In the genomic region with DNA sequence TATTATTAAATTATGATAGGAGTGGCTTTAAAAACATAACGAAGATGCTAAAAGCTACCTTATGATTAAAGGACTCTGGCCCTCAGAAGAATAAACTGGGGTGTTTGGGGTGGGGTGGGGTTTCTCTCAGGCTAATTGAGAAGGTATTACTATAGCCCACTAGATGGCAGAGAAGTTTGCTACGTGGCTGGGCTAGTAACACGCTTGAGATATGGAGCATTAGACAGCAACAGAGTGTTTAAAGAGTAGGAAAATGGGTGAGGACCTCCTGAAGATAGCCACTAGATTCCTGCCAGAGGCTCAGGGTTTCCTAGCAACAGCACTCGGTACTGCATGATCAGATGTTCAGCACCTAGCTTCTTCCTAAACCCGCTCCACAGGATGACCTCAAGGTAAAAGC, we compare ENCODE assay signal across 16 mouse cellular contexts.
A peak's percentile ranks its signal among the peaks of the same experiment; 100 is the strongest.
DNase-seq lines count a peak whose midpoint lies in the region; ATAC-seq and TF ChIP-seq lines count a peak whose summit lies in the region.
"Had no signal": no experiment of that assay in that cellular context is flagged by ENCODE, and none has a peak within 500 bp of the region (broad histone marks: within the 10 kb centered on the region; RNA-seq: fewer than 3 reads in every experiment).

No protein-coding gene starts in this region.

- in situ Hi-C loops in Patski (cut with MboI; ENCODE audit: low pct_unique_long_range_greater_than_20kb) = loop anchor here (10.0 kb wide), 1 partner anchor 380 kb away; no protein-coding TSS in a partner anchor

- no peak for TF ChIP-seq CTCF in liver, postnatal 0 days (IDR thresholded peaks at IDR 0.05; ENCODE audit: low read depth)
- TF ChIP-seq CTCF in Patski (IDR thresholded peaks at IDR 0.05) = peak; percentile 14
- TF ChIP-seq CTCF in cerebellum, adult 2 months (IDR thresholded peaks at IDR 0.05; ENCODE audit: borderline replicate concordance, insufficient read depth, low read depth, low read length) = no peak

- no peak overlapping the region for H3K27ac ChIP-seq in liver, embryonic 11.5 days (ENCODE audit: low read depth, low read length)
- no peak overlapping the region for H3K27ac ChIP-seq in liver, postnatal 0 days (ENCODE audit: low read depth)
- no peak overlapping the region for H3K27ac ChIP-seq in midbrain, embryonic 14.5 days (replicated peaks; ENCODE audit: low read depth, low read length)
- no peak overlapping the region for H3K27ac ChIP-seq in cerebellum, adult 2 months (ENCODE audit: insufficient read depth, low read length)
- H3K27ac ChIP-seq: limb, embryonic 13.5 days had no signal

- TF ChIP-seq EP300 in liver, postnatal 0 days (IDR thresholded peaks at IDR 0.05; ENCODE audit: low read depth) = no peak

- no peaks in the 10 kb centered on the region for H3K27me3 ChIP-seq in liver, embryonic 11.5 days (replicated peaks; ENCODE audit: control insufficient read depth, insufficient read depth, low read length)
- no peaks in the 10 kb centered on the region for H3K27me3 ChIP-seq in liver, postnatal 0 days (ENCODE audit: insufficient read depth, low read length)
- peaks cover 87% of the 10 kb centered on the region for H3K27me3 ChIP-seq in Patski
- H3K27me3 ChIP-seq in midbrain, embryonic 14.5 days (ENCODE audit: control insufficient read depth, insufficient read depth, low read length) = no peaks in the 10 kb centered on the region
- H3K27me3 ChIP-seq in cerebellum, adult 2 months (ENCODE audit: control insufficient read depth, insufficient read depth, low read length) = no peaks in the 10 kb centered on the region; the same call in 1 of the 2 replicates
- H3K27me3 ChIP-seq: limb, embryonic 13.5 days had no signal

- WGBS in liver, embryonic 11.5 days = 51% methylated on average over 5 of the region's 5 CpGs
- WGBS in liver, postnatal 0 days (ENCODE audit: insufficient replicate concordance) = 43% methylated on average over 5 of the region's 5 CpGs
- WGBS in midbrain, embryonic 14.5 days = 23% methylated on average over 5 of the region's 5 CpGs
- 35% methylated on average over 5 of the region's 5 CpGs for WGBS in cerebellum, adult 2 months

- no peak overlapping the region for H3K4me3 ChIP-seq in liver, embryonic 11.5 days (ENCODE audit: low read depth, low read length)
- no peak overlapping the region for H3K4me3 ChIP-seq in liver, postnatal 0 days (ENCODE audit: low read depth, low read length)
- H3K4me3 ChIP-seq in midbrain, embryonic 14.5 days (replicated peaks; ENCODE audit: low read depth, low read length) = no peak overlapping the region
- H3K4me3 ChIP-seq in cerebellum, adult 2 months (replicated peaks; ENCODE audit: insufficient read depth, low read depth, low read length) = no peak overlapping the region
- H3K4me3 ChIP-seq: erythroblast, embryonic 14.5 days; limb, embryonic 13.5 days had no signal

- H3K9me3 ChIP-seq in liver, embryonic 11.5 days (ENCODE audit: control insufficient read depth, low read length) = no peaks in the 10 kb centered on the region
- no peaks in the 10 kb centered on the region for H3K9me3 ChIP-seq in liver, postnatal 0 days (ENCODE audit: low read length)
- H3K9me3 ChIP-seq in midbrain, embryonic 14.5 days (ENCODE audit: control insufficient read depth, low read length) = no peaks in the 10 kb centered on the region
- H3K9me3 ChIP-seq: limb, embryonic 13.5 days had no signal

- CTCF ChIA-PET in Patski (lab: Charles Lee) = interaction anchor here (1.2 kb wide), 1 partner anchor 378 kb away, joined by 3 read pairs; no protein-coding TSS in a partner anchor

- H3K36me3 ChIP-seq in liver, embryonic 11.5 days (ENCODE audit: control insufficient read depth, insufficient read depth, low read length) = no peaks in the 10 kb centered on the region
- H3K36me3 ChIP-seq in liver, postnatal 0 days (replicated peaks; ENCODE audit: insufficient read depth, low read length) = no peaks in the 10 kb centered on the region
- no peaks in the 10 kb centered on the region for H3K36me3 ChIP-seq in midbrain, embryonic 14.5 days (ENCODE audit: control insufficient read depth, insufficient read depth, low read length)
- H3K36me3 ChIP-seq: limb, embryonic 13.5 days had no signal

- no peak overlapping the region for H3K9ac ChIP-seq in liver, embryonic 11.5 days (ENCODE audit: low read depth, low read length)
- H3K9ac ChIP-seq in liver, postnatal 0 days (replicated peaks) = no peak overlapping the region
- H3K9ac ChIP-seq in midbrain, embryonic 14.5 days (replicated peaks; ENCODE audit: low read length) = no peak overlapping the region
- H3K9ac ChIP-seq: limb, embryonic 13.5 days had no signal

- no peak overlapping the region for H3K4me2 ChIP-seq in liver, embryonic 11.5 days
- no peak overlapping the region for H3K4me2 ChIP-seq in liver, postnatal 0 days (ENCODE audit: low read depth, low read length)
- no peak overlapping the region for H3K4me2 ChIP-seq in midbrain, embryonic 14.5 days (ENCODE audit: low read length)
- H3K4me2 ChIP-seq: limb, embryonic 13.5 days had no signal

- POLR2A ChIA-PET in Patski (lab: Charles Lee) = no interaction called here

- H3K4me1 ChIP-seq in liver, embryonic 11.5 days (replicated peaks; ENCODE audit: control insufficient read depth, insufficient read depth, low read length) = no peaks in the 10 kb centered on the region
- H3K4me1 ChIP-seq in liver, postnatal 0 days (ENCODE audit: insufficient read depth) = no peaks in the 10 kb centered on the region
- no peaks in the 10 kb centered on the region for H3K4me1 ChIP-seq in midbrain, embryonic 14.5 days (ENCODE audit: control insufficient read depth, insufficient read depth, low read length)
- no peaks in the 10 kb centered on the region for H3K4me1 ChIP-seq in cerebellum, adult 2 months (ENCODE audit: control insufficient read depth, insufficient read depth, low read length)

- intact Hi-C loops in heart, postnatal 10 days (cut with DNase I) = no loop called here

- ATAC-seq in liver, embryonic 11.5 days (replicated peaks; ENCODE audit: low FRiP score) = peak; percentile 41; the same call in 1 of the 2 replicates
- no peak for ATAC-seq in liver, postnatal 0 days
- ATAC-seq in Patski = no peak
- ATAC-seq in midbrain, embryonic 14.5 days (ENCODE audit: low FRiP score, low TSS enrichment) = no peak
- ATAC-seq: intestine, embryonic 16.5 days had no signal

- peak; percentile 23 for DNase-seq in heart, adult 11 months
- no peak for DNase-seq in heart, postnatal 10 days
- no peak for DNase-seq in liver, embryonic 11.5 days (ENCODE audit: low spot score)
- no peak for DNase-seq in liver, postnatal 0 days
- no peak for DNase-seq in Patski (ENCODE audit: low read depth, low spot score)
- peak; percentile 34 for DNase-seq in midbrain, embryonic 14.5 days
- DNase-seq in cerebellum, adult 2 months = no peak
- no peak for DNase-seq in right cerebral cortex, adult 18-20 months
- DNase-seq: adrenal gland, adult 8-10 months; kidney, postnatal 4 days; lung, adult 18-20 months; spleen, adult 18-20 months; thymus, postnatal 36 days had no signal

- no peak for TF ChIP-seq POLR2A in cerebellum, adult 2 months (IDR thresholded peaks at IDR 0.05; ENCODE audit: borderline replicate concordance, insufficient read depth, low read length)

Comparison
In these comparisons a context has a peak if more than half of its experiments do, and no peak if none do; other contexts are left out.
1. DNase-seq: peak in heart, adult 11 months (single experiment) and midbrain, embryonic 14.5 days (single experiment); none in heart, postnatal 10 days (0 of 2), liver, embryonic 11.5 days (single experiment), liver, postnatal 0 days (single experiment), Patski (single experiment), cerebellum, adult 2 months (0 of 2) and right cerebral cortex, adult 18-20 months (single experiment).